Mouse (Mus musculus) c-Kit-positive CD71-positive TER-119-negative erythroid progenitor cells, embryonic 14.5 days (primary cell): ENCODE results near the gene Tspan1.

Experiments used
- DNase-seq: peaks from one replicate; pipeline ENCODE4 v3.0.0-alpha.2; 2013; ENCODE audit warnings: low read depth

Gene Tspan1

GRCm38 (mm10) chr4:116165708-116166407 is 1.5 kb downstream of the Tspan1 start:
- no peak for DNase-seq

- no peak for DNase-seq
Observed at GRCm38 (mm10) chr4:116164759-116165554, 2.4 kb downstream of the Tspan1 start.

GRCm38 (mm10) chr4:116162142-116162541 is 5.3 kb downstream of the Tspan1 start:
- DNase-seq, result no peak

- no peak for DNase-seq
Observed at GRCm38 (mm10) chr4:116160769-116161168, 6.6 kb downstream of the Tspan1 start.

- no peak for DNase-seq
Observed at GRCm38 (mm10) chr4:116159912-116160311, 7.5 kb downstream of the Tspan1 start.

GRCm38 (mm10) chr4:116157882-116158281 is 9.5 kb downstream of the Tspan1 start:
- DNase-seq, result no peak

GRCm38 (mm10) chr4:116152702-116153101 is 14.7 kb downstream of the Tspan1 start:
- no peak for DNase-seq

GRCm38 (mm10) chr4:116151238-116151637 is 16.2 kb downstream of the Tspan1 start, which contains the start of gene Lurap1:
Gene Lurap1 (minus strand): TSS chr4:116151338.
- no peak for DNase-seq

GRCm38 (mm10) chr4:116150862-116151221 is 16.6 kb downstream of the Tspan1 start:
- no peak for DNase-seq

- no peak for DNase-seq
Observed at GRCm38 (mm10) chr4:116150156-116150861, 17.1 kb downstream of the Tspan1 start.

- DNase-seq, result no peak
Observed at GRCm38 (mm10) chr4:116149812-116150155, 17.6 kb downstream of the Tspan1 start.

GRCm38 (mm10) chr4:116143891-116144717 is 23.3 kb downstream of the Tspan1 start:
- no peak for DNase-seq

GRCm38 (mm10) chr4:116143317-116143811 is 24.0 kb downstream of the Tspan1 start:
- no peak for DNase-seq

GRCm38 (mm10) chr4:116142269-116142668 is 25.1 kb downstream of the Tspan1 start:
- no peak for DNase-seq

- no peak for DNase-seq
Observed at GRCm38 (mm10) chr4:116141736-116142135, 25.7 kb downstream of the Tspan1 start.

GRCm38 (mm10) chr4:116140801-116141574 is 26.4 kb downstream of the Tspan1 start:
- no peak for DNase-seq

GRCm38 (mm10) chr4:116137421-116137996 is 29.9 kb downstream of the Tspan1 start:
- no peak for DNase-seq

- no peak for DNase-seq
Observed at GRCm38 (mm10) chr4:116134990-116135389, 32.4 kb downstream of the Tspan1 start.

- no peak for DNase-seq
Observed at GRCm38 (mm10) chr4:116133126-116133525, 34.3 kb downstream of the Tspan1 start.

GRCm38 (mm10) chr4:116127956-116128355 is 39.4 kb downstream of the Tspan1 start:
- DNase-seq, result no peak
